Mouse (Mus musculus): Measurements from ENCODE around the gene Trim62.
"Not testable (repeated sequence)": the region's sequence is repeated elsewhere in the genome, so short reads cannot be mapped to it uniquely, and the experiment has no call there.

DNA sequence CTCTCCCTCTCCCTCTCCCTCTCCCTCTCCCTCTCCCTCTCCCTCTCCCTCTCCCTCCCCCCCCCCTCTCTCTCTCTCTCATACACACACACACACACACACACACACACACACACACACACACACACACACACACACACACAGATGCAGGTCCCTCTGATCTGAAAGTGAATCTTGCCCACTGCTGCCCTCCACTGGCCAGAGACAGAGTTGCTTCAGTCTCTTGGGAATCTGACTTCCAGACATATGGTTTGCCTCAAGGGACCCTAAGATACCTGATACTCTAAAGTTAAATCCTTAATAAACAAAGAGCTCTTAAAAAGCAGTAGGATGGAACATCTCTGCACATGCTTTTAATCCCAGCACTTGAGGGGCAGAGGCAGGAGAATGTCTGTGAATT lies 25.2 kb upstream of the Trim62 start:
- peak; percentile 77 for TF ChIP-seq CTCF (IDR thresholded peaks at IDR 0.05; ENCODE audit: extremely low read depth, insufficient read depth, low read length)
- TF ChIP-seq POLR2A (IDR thresholded peaks at IDR 0.05; ENCODE audit: extremely low read depth, insufficient read depth, low read length): not testable (repeated sequence)
